In the genomic region with DNA sequence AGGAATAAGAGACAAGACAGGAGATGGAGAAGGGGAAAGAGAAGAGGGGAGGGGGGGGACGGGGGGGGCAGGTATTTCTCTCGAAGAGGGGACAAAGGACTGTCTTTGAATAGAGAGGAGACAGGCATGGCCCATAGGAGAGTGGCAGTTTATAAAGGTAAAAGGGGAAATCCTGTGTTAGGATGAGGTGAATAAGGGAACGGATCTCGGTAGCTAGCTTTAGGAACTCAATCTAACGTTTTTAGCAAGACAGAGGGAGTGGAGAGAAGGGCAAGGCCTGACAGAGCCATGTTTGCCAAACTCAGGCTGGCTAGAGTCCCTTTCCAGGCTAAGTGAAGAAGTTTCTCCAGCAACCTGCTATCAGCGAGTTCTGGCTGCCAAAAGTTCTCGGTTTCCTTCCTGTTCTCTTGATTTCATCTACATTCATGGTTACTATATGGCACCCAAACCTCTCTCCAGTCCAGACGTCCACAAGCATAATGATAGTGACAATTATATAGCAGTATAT, we compare ENCODE assay signal across 9 mouse cellular contexts. TPM values are rescaled to one million over a fixed set of nuclear protein-coding genes. Genes with fewer than 3 reads are reported as not detected.
DNase-seq lines count a peak whose midpoint lies in the region; ATAC-seq and TF ChIP-seq lines count a peak whose summit lies in the region.
"Had no signal": no experiment of that assay in that cellular context is flagged by ENCODE, and none has a peak within 500 bp of the region (broad histone marks: within the 10 kb centered on the region; RNA-seq: fewer than 3 reads in every experiment).

No protein-coding gene starts in this region.

- no peak for TF ChIP-seq RAD21 in MEL (IDR thresholded peaks at IDR 0.05; ENCODE audit: low read depth, low read length)

- H3K4me1 ChIP-seq in heart, embryonic 15.5 days (replicated peaks), result peaks cover 7% of the 10 kb centered on the region
- H3K4me1 ChIP-seq in MEL (ENCODE audit: control insufficient read depth in 1 of 2, insufficient read depth in 2 of 2, low read length in 2 of 2), result peaks cover 11 to 12% of the 10 kb centered on the region in 2 experiments
- H3K4me1 ChIP-seq in hindbrain, embryonic 10.5 days (replicated peaks), result peaks cover 16% of the 10 kb centered on the region
- peaks cover 20% of the 10 kb centered on the region for H3K4me1 ChIP-seq in midbrain, embryonic 10.5 days

- intact Hi-C loops in heart, postnatal 36 days (cut with DNase I), result loop anchor here (1.0 to 5.0 kb wide), 2 partner anchors 40 to 85 kb away; partner anchors contain the start of genes Gm49378 and Ipo4

- 46% methylated on average over 8 of the region's 8 CpGs for WGBS in heart, embryonic 15.5 days
- 53% methylated on average over 8 of the region's 8 CpGs for WGBS in hindbrain, embryonic 10.5 days
- WGBS in midbrain, embryonic 10.5 days, result 53% methylated on average over 8 of the region's 8 CpGs

- no peaks in the 10 kb centered on the region for H3K27me3 ChIP-seq in heart, embryonic 15.5 days
- no peaks in the 10 kb centered on the region for H3K27me3 ChIP-seq in MEL (ENCODE audit: control insufficient read depth in 1 of 2, insufficient read depth in 2 of 2, low read length in 2 of 2)
- H3K27me3 ChIP-seq in hindbrain, embryonic 10.5 days (ENCODE audit: insufficient read depth, poor library complexity, severe bottlenecking), result no peaks in the 10 kb centered on the region
- no peaks in the 10 kb centered on the region for H3K27me3 ChIP-seq in midbrain, embryonic 10.5 days (ENCODE audit: low read depth, poor library complexity, severe bottlenecking)
- H3K27me3 ChIP-seq: Patski had no signal

- H3K9me3 ChIP-seq in heart, embryonic 15.5 days (replicated peaks), result no peaks in the 10 kb centered on the region
- H3K9me3 ChIP-seq in MEL (replicated peaks; ENCODE audit: insufficient read depth, low read length), result no peaks in the 10 kb centered on the region
- no peaks in the 10 kb centered on the region for H3K9me3 ChIP-seq in hindbrain, embryonic 10.5 days
- no peaks in the 10 kb centered on the region for H3K9me3 ChIP-seq in midbrain, embryonic 10.5 days (replicated peaks)

- H3K9ac ChIP-seq in heart, embryonic 15.5 days, result no peak overlapping the region
- peak overlapping the region; percentile 83 for H3K9ac ChIP-seq in MEL (ENCODE audit: control insufficient read depth, low read depth, low read length, poor library complexity, severe bottlenecking)

- peak overlapping the region; percentile 69 for H3K4me2 ChIP-seq in heart, embryonic 15.5 days

- TF ChIP-seq CTCF in MEL (IDR thresholded peaks at IDR 0.05 in 2 of 3, conservative IDR thresholded peaks at IDR 0.05 in 1 of 3; ENCODE audit: control insufficient read depth in 1 of 3, insufficient read depth in 1 of 3, low read depth in 2 of 3, low read length in 3 of 3, poor library complexity in 1 of 3, severe bottlenecking in 1 of 3), result no peak

- TF ChIP-seq POLR2A in MEL (IDR thresholded peaks at IDR 0.05; ENCODE audit: control insufficient read depth in 1 of 2, insufficient read depth in 1 of 2, low read depth in 1 of 2, low read length in 2 of 2, poor library complexity in 1 of 2), result no peak

- H3K4me3 ChIP-seq in heart, embryonic 15.5 days, result peak overlapping the region; percentile 81
- peak overlapping the region; percentile 84 to 90 for H3K4me3 ChIP-seq in MEL (ENCODE audit: control insufficient read depth in 1 of 2, insufficient read depth in 1 of 2, low read depth in 2 of 2, low read length in 2 of 2)
- peak overlapping the region; percentile 87 for H3K4me3 ChIP-seq in hindbrain, embryonic 10.5 days
- H3K4me3 ChIP-seq in midbrain, embryonic 10.5 days, result peak overlapping the region; percentile 90

- H3K79me2 ChIP-seq in MEL (ENCODE audit: control insufficient read depth, insufficient read depth, low read length, poor library complexity), result peaks cover 2% of the 10 kb centered on the region; the same call in 1 of the 2 replicates

- no peak overlapping the region for H3K27ac ChIP-seq in heart, embryonic 15.5 days
- H3K27ac ChIP-seq in MEL (ENCODE audit: control insufficient read depth, low read depth, low read length), result peak overlapping the region; percentile 88
- H3K27ac ChIP-seq in hindbrain, embryonic 10.5 days, result peak overlapping the region; percentile 94
- peak overlapping the region; percentile 94 for H3K27ac ChIP-seq in midbrain, embryonic 10.5 days (replicated peaks)

- peaks cover 15% of the 10 kb centered on the region; the same call in 1 of the 2 replicates for H3K36me3 ChIP-seq in heart, embryonic 15.5 days
- H3K36me3 ChIP-seq in MEL (ENCODE audit: control insufficient read depth in 1 of 2, insufficient read depth in 2 of 2, low read length in 2 of 2), result peaks cover 0 to 14% of the 10 kb centered on the region in 2 experiments; a peak in 2 of 4 replicates
- H3K36me3 ChIP-seq in hindbrain, embryonic 10.5 days, result peaks cover 29% of the 10 kb centered on the region
- peaks cover 25% of the 10 kb centered on the region for H3K36me3 ChIP-seq in midbrain, embryonic 10.5 days

- ATAC-seq in heart, embryonic 15.5 days (replicated peaks; ENCODE audit: insufficient number of reproducible peaks, insufficient read depth, low FRiP score, low read depth), result no peak

- DNase-seq in heart, postnatal 36 days, result no peak
- peak; percentile 67 for DNase-seq in MEL (ENCODE audit: low read depth, low spot score)
- DNase-seq in hindbrain, embryonic 10.5 days (ENCODE audit: low spot score), result no peak
- DNase-seq in midbrain, embryonic 10.5 days (ENCODE audit: low spot score), result no peak
- no peak for DNase-seq in spleen, adult 12 weeks (ENCODE audit: low spot score)
- no peak for DNase-seq in urinary bladder, postnatal 25 days (ENCODE audit: low spot score)
- DNase-seq in right cerebral cortex, postnatal 4 days, result no peak

- TF ChIP-seq EP300 in MEL (IDR thresholded peaks at IDR 0.05; ENCODE audit: low read depth in 1 of 2, low read length in 2 of 2), result no peak

TF ChIP-seq in MEL, 35 proteins besides CTCF, POLR2A, EP300 and RAD21 (continues in another document):
- TF ChIP-seq NELFE (IDR thresholded peaks at IDR 0.05; ENCODE audit: low read depth, low read length), result no peak
- TF ChIP-seq CHD2 (IDR thresholded peaks at IDR 0.05; ENCODE audit: low read length), result no peak
- 0 out of 2 replicates have a peak, but pooled peaks have one; percentile 4 for TF ChIP-seq TAL1 (IDR thresholded peaks at IDR 0.05; ENCODE audit: low read length)
- no peak for TF ChIP-seq RCOR1 (IDR thresholded peaks at IDR 0.05; ENCODE audit: low read depth, low read length)
- TF ChIP-seq BHLHE40 (IDR thresholded peaks at IDR 0.05; ENCODE audit: borderline replicate concordance, low read depth, low read length), result no peak
- TF ChIP-seq KAT2A (conservative IDR thresholded peaks at IDR 0.05; ENCODE audit: low read depth, low read length), result no peak
- TF ChIP-seq ETS1 (IDR thresholded peaks at IDR 0.05; ENCODE audit: low read depth, low read length), result peak; percentile 49; the same call in 1 of the 2 replicates

RNA-seq across cellular contexts. Expression of gene Rabggta, which starts 0.4 kb away (rescaled TPM):
- polyA plus RNA-seq in heart, embryonic 15.5 days (2015; fragmentation: Nextera tagmentation; extraction: Ambion mirVana), result 20.7 and 23.8 TPM in 2 replicates
- 10 to 100 TPM; 12.7 to 13.3 TPM for total RNA-seq in heart, postnatal 36 days (2021)
- 21.8 and 22.8 TPM in 2 replicates for total RNA-seq in MEL (2012; rRNA removed)
- 10 to 100 TPM in 1 of 2 experiments, not detected in 1; 32.0 TPM for polyA plus RNA-seq in MEL (2012; ENCODE audit: insufficient read depth in 1 of 2, insufficient read length in 2 of 2, low read depth in 1 of 2, low replicate concordance in 2 of 2, missing spikeins in 1 of 2)
- polyA plus RNA-seq in hindbrain, embryonic 10.5 days (2016; fragmentation: Nextera tagmentation; extraction: Ambion mirVana), result 34.7 and 36.3 TPM in 2 replicates
- 30.1 and 34.4 TPM in 2 replicates for polyA plus RNA-seq in midbrain, embryonic 10.5 days (2016; fragmentation: Nextera tagmentation; extraction: Ambion mirVana)

RNA-seq across cellular contexts. Expression of gene Tgm1, which starts 8.8 kb away (rescaled TPM):
- polyA plus RNA-seq in heart, embryonic 15.5 days (2015; fragmentation: Nextera tagmentation; extraction: Ambion mirVana), result 0.20 and 0.60 TPM in 2 replicates
- total RNA-seq in heart, postnatal 36 days (2021), result under 1 TPM; 0.31 to 0.33 TPM
- total RNA-seq in MEL (2012; rRNA removed), result 5.8 and 6.2 TPM in 2 replicates
- polyA plus RNA-seq in MEL (2012; ENCODE audit: insufficient read depth in 1 of 2, insufficient read length in 2 of 2, low read depth in 1 of 2, low replicate concordance in 2 of 2, missing spikeins in 1 of 2), result 10 to 100 TPM in 1 of 2 experiments, not detected in 1; 11.4 TPM
- 0.34 and 0.81 TPM in 2 replicates for polyA plus RNA-seq in hindbrain, embryonic 10.5 days (2016; fragmentation: Nextera tagmentation; extraction: Ambion mirVana)
- 0.27 and 0.42 TPM in 2 replicates for polyA plus RNA-seq in midbrain, embryonic 10.5 days (2016; fragmentation: Nextera tagmentation; extraction: Ambion mirVana)

RNA-seq across cellular contexts. Expression of gene Dhrs1, which starts 23.0 kb away (rescaled TPM):
- 64.0 and 65.7 TPM in 2 replicates for polyA plus RNA-seq in heart, embryonic 15.5 days (2015; fragmentation: Nextera tagmentation; extraction: Ambion mirVana)
- total RNA-seq in heart, postnatal 36 days (2021), result 10 to 100 TPM; 41.3 to 44.2 TPM
- total RNA-seq in MEL (2012; rRNA removed), result 20.0 and 21.7 TPM in 2 replicates
- polyA plus RNA-seq in MEL (2012; ENCODE audit: insufficient read depth in 1 of 2, insufficient read length in 2 of 2, low read depth in 1 of 2, low replicate concordance in 2 of 2, missing spikeins in 1 of 2), result 10 to 100 TPM in 1 of 2 experiments, not detected in 1; 48.8 TPM
- 68.5 and 73.8 TPM in 2 replicates for polyA plus RNA-seq in hindbrain, embryonic 10.5 days (2016; fragmentation: Nextera tagmentation; extraction: Ambion mirVana)
- polyA plus RNA-seq in midbrain, embryonic 10.5 days (2016; fragmentation: Nextera tagmentation; extraction: Ambion mirVana), result 67.6 and 71.2 TPM in 2 replicates

RNA-seq across cellular contexts. Expression of gene Nop9, which starts 23.0 kb away (rescaled TPM):
- 17.9 and 24.4 TPM in 2 replicates for polyA plus RNA-seq in heart, embryonic 15.5 days (2015; fragmentation: Nextera tagmentation; extraction: Ambion mirVana)
- total RNA-seq in heart, postnatal 36 days (2021), result 10 to 100 TPM in 1 of 2 experiments, 1 to 10 TPM in 1; 8.4 to 12.8 TPM
- total RNA-seq in MEL (2012; rRNA removed), result 46.1 and 47.8 TPM in 2 replicates
- polyA plus RNA-seq in MEL (2012; ENCODE audit: insufficient read depth in 1 of 2, insufficient read length in 2 of 2, low read depth in 1 of 2, low replicate concordance in 2 of 2, missing spikeins in 1 of 2), result 100 to 1,000 TPM in 1 of 2 experiments, not detected in 1; 112 TPM
- polyA plus RNA-seq in hindbrain, embryonic 10.5 days (2016; fragmentation: Nextera tagmentation; extraction: Ambion mirVana), result 53.3 and 56.5 TPM in 2 replicates
- polyA plus RNA-seq in midbrain, embryonic 10.5 days (2016; fragmentation: Nextera tagmentation; extraction: Ambion mirVana), result 50.6 and 60.8 TPM in 2 replicates

RNA-seq across cellular contexts. Expression of gene Cideb, which starts 35.8 kb away (rescaled TPM):
- 1.2 and 1.6 TPM in 2 replicates for polyA plus RNA-seq in heart, embryonic 15.5 days (2015; fragmentation: Nextera tagmentation; extraction: Ambion mirVana)
- 1 to 10 TPM in 1 of 2 experiments, under 1 TPM in 1; 0.64 to 1.6 TPM for total RNA-seq in heart, postnatal 36 days (2021)
- total RNA-seq in MEL (2012; rRNA removed), result 1.7 and 2.4 TPM in 2 replicates
- under 1 TPM in 1 of 2 experiments, not detected in 1; 0.53 TPM for polyA plus RNA-seq in MEL (2012; ENCODE audit: insufficient read depth in 1 of 2, insufficient read length in 2 of 2, low read depth in 1 of 2, low replicate concordance in 2 of 2, missing spikeins in 1 of 2)
- 0.17 TPM in 1 of 2 replicates, not detected in the other for polyA plus RNA-seq in hindbrain, embryonic 10.5 days (2016; fragmentation: Nextera tagmentation; extraction: Ambion mirVana)
- 0.22 and 0.23 TPM in 2 replicates for polyA plus RNA-seq in midbrain, embryonic 10.5 days (2016; fragmentation: Nextera tagmentation; extraction: Ambion mirVana)
